Mouse (Mus musculus) right cerebral cortex, postnatal 10 days (tissue): ENCODE results near the gene Rab17.

ENCODE experiments used
- DNase-seq, 2 experiments: peaks; one replicate each; pipeline ENCODE4 v3.0.0; 2021; ENCODE audit warnings: low spot score in 2 of 2

The Rab17 gene

DNA sequence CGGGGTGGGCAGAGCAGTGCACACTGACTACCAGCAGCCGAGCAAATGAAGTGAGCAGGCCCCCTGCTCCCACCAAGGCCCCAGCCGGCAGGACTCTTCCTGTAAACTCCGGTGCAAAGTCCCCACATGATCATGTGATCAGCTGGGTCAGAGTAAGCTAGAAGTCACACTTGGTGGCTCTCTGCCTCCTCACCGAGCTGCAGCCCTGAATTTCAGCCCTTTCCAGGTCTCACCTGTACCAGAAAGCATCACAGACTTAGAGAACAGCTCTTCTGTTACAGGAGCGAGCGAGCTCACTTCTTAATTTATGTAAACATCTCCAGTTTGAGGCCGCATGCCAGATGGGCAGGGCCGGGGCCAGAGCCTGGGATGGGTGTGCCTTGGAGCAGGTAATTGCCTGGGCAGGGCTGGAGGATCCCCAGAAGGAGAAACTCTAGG is at the start of gene Rab17:
Gene Rab17 (minus strand): TSS at position 315 of the 438 bp plus-strand sequence.
- DNase-seq = peak in 1 of 2 experiments; percentile 16

DNA sequence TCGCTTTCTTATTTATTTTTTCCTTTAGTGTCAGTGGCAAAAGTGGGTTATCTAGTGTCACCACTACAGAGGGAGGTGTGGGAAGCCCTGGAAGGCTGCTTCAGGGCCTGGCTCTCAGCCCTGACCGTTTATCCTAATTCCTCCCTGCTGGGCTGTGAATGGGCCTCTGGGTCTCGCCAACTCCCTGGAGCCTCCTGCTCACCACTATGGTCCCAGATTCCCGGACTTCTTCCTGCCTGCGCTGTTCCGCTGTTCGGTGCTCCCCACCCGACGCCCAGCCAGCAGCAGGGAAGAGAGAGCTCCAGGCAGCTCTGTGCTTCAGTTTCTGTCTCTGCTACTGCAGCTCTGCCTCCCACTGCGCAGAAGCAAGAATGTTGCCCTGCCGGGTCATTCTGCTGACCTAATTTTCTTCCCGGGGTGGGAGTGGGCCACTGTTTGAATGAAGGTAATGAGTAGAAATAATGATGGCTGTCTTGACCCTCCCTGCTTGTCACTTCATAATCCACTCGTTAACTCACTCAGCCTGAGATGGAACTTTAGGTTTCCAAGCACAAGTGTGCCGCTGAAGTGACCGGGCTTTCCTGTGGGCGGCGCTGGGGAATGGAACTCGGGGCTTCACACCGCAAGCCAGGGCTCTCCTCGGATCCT is 47.8 kb upstream of the Rab17 start:
- DNase-seq = peak in 1 of 2 experiments; percentile 58

DNA sequence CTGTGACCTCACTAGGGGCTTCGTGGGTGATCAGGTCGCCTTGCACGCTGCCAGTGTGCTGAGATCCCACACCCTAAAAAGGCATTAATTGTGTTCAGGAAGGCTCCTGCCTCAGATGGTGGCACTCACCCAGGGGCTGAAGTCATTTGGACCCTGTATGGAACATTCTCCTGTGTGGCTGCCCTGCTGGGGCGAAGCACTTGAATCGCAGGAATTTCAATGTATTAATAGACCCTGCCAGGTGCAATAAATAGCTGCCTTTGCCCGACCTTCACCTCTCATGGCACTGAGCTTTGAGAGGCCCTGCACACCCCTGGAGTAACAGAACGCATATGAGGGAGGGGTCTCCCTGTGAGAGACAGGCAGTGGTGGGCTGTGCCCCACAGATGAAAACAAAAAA is 46.1 kb upstream of the Rab17 start:
- peak in 1 of 2 experiments; percentile 17 for DNase-seq

DNA sequence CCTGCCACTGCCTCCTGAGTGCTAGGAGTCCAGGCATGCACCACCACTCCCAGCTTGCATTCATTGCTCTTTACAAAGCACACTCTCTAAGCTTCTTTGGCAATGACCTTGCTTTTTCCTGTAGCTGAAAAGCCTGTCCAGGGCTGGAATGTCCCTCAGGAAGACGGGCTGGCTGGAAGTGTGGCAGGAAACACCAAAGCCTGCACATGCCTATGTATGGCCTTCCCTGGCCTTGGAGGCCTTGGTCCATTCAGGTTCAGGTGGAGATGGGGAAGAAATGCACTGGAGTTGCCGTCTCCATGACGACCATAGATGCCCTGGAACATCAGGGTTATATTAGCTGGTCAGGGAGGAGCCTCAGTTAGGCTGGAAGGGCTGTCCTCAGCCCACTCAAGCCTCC is 44.3 kb upstream of the Rab17 start:
- DNase-seq = no peak

DNA sequence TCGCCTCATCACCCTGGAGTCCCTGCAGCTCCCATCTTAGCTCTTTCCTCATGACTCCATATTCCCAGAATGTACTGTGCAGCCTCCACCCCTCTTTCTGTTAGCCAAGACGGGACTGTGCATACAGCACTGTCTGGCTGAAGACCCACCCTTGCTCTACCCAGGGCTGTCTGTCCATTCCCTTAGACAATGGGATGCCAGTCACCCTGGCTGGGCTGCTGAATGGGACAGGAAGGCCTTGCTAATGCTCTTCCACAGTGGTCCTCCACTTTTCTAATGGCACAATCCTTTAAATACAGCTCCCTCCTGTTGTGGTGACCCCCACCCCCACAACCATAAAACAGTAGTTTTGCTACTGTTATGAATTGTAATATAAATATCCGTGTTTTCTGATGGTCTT is 41.9 kb upstream of the Rab17 start:
- DNase-seq = peak in 1 of 2 experiments; percentile 8

DNA sequence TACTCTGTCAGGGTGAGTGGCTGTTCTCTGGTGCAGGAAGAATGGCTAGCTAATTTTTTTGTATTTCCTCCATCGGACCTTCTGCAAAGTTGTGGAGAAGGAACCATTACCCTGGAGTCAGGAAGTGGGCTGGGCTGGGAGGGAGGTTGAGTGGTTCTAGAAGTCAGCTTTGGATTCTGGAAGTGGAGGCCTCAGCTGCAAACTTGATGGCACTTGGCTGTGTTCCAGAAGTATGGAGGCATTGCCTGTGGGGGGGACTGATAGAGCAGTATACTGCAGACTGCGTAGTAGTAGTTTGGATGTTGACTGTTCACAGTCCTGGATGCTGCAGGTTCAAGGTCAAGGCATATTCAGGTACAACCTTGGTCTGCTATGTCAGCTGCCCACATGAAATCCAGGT is 41.3 kb upstream of the Rab17 start:
- DNase-seq = peak in 1 of 2 experiments; percentile 19

DNA sequence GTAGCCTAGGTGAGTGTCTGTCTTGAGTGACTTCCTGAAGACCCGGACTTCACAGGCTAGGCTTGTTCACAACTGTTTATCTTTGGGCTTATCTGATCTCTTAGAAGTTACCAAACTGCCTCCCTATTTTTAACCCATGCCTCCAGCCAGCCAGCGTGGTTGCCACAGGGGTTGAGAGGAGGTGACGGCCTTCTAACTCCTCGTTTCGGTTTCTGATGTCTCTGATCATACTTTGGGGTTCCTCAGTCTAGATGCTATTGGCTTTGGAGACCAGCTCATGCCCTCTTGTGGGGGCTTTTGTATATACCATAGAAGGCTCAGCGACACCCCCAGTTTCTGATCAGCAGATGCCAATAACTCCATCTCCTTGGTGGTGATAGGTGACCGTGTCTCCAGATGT is 40.8 kb upstream of the Rab17 start:
- peak in 1 of 2 experiments; percentile 18 for DNase-seq

DNA sequence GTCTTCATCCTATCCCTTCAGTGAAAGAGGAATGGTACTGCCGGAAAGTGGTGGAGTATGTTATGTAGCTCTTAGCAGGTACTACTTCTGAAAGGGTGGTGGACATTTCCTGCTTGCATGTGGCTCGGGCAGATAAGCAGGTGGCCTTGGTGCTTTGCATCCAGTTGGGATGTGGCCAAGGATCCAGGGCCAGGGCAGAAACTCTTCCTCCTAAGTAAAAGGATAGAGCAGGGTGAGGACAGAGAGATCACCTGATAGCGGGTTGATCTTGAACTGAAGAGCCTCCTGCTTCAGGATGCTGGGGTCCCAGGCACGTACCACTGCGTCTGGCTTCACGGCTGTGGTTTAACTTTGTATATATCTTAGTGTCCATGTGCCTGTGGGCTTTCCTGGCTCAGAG is 39.8 kb upstream of the Rab17 start:
- peak in 1 of 2 experiments; percentile 12 for DNase-seq

DNA sequence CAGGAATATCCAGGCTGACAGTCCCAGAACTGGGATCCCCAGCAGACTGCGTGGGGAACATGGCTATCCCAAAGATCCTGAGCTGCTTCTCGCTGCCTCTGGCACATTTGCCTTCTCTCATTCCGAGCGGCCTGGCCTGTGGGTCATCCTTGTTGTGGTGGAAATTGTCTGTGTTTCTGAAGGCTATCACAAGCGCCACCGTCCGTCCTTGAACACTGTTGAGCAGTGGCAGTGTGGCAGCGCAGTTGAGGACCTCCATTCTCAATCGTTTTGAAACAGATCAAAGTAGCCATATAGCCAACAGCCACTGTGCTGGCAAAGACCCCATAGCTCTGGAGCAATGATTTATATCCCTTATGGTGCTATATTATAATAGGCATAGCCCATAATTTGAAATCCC is 39.3 kb upstream of the Rab17 start:
- peak in 1 of 2 experiments; percentile 18 for DNase-seq

DNA sequence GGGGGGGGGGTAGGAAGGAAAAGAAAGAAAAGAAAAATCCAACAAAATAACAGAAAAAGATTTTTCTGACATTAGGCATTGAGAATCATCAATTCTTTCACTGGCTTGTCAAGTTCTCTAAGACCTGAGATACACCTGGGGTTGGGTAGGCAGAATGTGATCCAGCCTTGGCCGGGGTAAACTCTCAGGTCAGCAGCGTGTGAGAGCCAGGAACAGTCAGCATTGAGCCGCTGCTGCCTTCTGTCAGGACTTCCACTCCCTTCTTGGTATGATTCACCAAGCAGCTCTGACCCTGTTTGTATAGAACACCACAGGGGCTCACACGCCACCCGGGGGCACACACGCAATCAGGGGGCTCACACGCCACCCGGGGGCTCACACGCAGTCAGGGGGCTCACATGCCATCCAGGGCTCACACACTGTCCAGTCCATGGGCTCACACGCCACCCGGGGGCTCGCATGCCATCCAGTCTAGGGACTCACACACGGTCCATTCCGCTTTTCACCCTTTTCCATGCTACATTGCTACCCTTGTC is 38.8 kb upstream of the Rab17 start:
- DNase-seq = peak in 1 of 2 experiments; percentile 17

DNA sequence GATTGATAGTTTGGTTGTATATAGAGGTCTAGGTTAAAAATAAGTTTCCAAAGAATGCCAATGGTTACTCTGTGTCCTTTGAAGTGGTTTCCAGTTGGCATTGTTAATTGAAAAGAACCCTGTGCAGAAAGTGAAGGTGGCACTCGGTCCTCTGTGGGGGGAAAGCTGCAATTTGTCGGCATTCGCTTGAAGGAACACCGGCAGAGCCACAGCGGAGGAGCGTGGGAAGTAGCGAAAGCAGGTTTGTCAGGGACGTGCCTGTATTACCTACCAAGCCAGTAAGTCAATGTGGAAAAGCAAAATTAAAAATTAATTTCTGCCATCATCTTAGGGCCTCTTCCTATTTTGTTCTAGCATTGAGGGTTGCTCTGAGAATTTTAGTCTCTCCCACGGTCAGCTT is 37.2 kb upstream of the Rab17 start:
- peak in 1 of 2 experiments; percentile 27 for DNase-seq

DNA sequence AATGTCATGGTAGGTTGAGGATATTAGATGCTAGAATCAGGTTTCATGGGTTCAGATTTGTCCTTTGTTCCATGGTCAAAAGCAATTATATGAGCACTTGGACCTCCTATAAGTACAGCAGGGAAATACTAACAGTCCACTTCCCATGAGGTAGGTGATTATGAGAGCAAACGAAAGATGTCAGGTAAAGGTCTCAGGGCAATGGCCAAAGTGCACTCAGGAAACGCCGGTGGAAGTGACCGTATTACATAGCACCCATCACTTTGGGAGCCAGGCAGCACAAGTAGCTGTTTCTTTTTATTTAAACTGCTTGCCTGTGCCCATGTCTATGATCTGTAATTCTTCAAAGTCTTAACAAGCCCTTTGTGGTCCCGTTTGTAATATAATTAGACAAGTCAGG is 36.6 kb upstream of the Rab17 start:
- peak in 1 of 2 experiments; percentile 11 for DNase-seq

DNA sequence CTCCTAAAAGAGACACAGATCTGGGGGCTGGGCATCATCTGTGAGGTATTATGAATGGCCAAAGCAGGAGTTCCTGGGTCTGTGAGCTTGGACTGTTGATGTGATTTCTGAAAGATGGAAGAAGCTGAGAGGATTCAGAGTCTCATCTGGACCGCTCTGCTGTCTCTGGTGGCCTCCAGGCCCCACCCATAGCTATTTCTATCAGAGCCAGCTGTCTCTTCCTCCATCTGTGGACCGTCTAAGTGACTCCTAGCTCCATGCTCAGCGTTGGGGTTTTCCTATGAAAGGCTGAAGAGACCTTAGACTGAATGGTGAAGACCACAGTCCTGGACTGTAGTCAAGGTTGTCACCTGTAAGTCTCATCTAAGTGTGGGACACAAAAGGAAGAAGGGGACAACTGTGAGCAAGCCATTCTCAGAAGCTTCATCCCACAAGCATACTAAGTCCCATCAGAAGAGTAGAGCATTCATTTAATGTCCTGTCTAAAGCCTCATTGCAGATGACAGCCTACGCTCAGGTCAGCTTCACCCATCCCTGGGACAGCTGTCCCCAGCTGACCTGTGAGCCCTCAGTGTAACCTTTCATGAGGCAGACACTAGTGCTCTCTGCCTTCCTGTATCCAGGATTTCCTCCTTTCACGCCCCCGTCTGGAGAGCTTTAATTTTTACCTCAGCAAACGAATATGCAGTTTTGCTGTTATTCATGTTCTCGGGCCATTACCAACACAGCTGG is 34.2 kb upstream of the Rab17 start:
- peak in 1 of 2 experiments; percentile 12 for DNase-seq

DNA sequence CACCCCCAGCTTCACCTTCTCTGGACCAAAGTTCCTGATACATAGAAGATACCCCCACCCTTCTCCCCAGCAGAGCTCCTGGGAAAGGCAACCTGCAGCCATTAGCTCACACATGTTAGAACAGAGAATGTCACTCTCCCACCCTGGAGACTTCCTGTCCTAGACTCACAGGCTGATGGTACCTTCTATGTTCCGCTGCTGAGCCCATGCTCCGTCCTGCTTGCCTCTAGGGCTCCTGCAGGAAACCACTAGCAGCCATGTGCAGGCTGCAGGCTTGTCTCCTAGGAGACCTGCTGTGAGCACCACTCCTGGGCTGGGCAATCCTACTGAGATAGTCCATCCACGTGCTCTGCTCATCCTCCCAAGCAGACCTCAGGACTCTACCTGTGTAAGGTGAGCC is 33.2 kb upstream of the Rab17 start:
- DNase-seq = peak in 1 of 2 experiments; percentile 22

DNA sequence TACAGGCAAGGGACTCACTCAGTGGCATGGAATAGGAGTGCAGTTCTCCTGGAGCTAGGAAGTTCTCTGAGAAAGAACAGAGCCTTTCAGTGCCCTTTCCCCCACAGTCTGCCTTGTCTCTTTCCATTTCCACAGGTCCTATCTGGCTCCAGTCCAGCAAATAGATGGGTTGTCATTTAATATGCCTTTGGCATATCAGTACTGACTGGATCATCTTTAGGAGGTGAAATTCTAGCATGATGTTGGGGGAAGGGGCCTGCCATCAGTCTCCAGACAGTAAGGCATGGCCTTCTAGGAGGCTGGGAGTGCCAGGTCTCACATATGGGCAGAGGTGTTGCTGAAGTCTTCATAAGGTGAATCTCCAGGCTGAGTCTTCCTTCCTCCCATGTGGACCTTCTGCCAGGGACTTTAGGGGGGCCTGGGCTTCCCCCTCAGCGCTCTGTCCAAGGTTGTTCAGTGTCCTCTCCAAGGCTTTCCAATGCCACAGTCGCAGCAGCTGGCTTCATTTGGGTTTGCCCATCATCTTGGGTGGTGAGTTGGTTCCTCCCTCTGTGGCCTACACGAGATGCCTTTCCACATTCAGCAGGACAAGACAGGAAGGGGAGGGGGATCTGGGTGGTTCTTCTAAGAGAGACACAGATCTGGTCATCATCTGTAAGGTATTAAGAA is 32.5 kb upstream of the Rab17 start:
- DNase-seq = peak in 1 of 2 experiments; percentile 18

DNA sequence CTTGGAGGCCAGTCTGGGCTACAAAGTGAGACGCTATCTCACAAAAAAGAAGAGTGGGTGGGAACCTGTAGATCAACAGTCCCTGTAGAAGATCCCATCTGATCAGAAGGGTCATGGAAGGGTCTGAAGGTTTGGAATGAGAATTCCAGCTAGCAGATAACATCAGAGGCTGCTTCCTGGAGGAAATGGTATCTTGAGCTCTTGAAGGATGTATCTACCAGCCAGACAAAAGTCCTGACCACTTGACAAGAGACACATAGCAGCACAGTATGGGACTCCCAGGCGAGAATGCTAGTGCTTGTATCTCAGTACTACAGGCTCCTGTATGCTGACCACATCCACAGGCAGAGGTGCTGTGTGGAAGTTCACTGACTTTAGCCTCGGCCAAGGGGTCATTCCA is 31.6 kb upstream of the Rab17 start:
- DNase-seq = no peak

DNA sequence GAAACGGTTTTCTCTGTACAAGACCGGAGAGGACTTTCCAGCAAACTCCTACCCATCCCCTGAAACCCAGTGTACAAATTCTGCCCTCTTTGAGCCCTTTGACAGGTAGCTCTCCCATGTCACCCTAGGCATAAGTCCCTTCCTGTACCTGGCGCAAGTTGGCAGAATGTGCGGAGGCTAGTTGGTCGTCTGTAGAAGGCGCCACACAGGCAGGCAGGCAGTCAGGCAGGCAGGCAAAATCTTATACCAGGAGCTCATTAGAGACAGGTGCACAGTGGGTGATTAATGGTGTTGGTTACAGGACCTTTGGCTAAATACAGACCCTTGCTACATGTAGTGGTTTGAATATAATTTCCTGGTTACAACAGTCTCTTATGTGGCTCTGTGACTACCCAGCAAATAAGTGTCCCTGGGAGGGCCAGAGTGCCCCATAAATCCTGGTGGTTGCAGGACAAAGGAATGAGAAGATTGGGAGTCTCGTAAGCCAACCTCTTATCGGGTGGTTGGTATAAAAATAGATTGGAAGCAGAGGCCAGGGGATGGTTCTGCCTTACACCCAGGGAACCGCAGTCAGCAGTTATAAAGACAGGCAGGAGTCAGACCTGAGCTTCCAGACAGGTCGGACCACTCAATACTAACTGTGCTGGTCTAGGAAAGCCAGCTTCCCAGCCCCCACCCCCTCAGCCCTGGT is 30.6 kb upstream of the Rab17 start:
- DNase-seq = peak in 1 of 2 experiments; percentile 25

DNA sequence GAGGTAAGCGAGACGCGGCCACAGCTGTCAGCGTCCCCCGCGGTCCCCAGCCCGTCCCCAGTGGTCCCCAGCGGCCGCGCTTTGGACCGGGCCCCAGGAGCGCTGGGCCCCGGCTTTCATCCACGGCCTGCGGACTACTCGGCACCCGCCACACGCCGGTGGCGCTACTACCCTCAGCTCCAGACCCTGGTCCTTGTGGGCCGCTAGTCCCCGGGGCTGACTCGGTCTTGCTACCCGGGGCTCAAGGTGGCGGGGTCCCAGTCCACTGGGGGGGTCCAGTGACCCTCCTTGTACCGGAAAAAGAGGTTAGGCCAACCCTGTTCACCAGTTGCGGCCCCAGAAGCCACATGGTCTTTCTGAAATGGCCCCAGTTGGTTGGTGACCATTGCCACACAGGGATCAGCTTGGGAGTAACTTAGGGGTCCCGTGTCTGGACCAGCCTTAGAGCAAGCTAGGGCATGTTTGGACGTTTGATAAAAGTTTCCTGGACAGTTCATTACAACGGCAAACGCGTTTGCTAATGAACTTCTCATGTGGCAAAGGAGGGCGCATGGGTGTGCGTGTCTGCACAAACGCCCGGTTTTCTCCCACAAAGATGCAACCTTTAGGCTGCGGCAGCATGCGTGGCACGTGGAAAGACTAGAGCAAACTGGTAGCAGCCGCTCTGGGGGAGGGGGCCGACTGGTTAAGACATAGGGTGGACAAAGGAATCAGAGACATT is 29.6 kb upstream of the Rab17 start:
- DNase-seq = peak; percentile 60 to 68

DNA sequence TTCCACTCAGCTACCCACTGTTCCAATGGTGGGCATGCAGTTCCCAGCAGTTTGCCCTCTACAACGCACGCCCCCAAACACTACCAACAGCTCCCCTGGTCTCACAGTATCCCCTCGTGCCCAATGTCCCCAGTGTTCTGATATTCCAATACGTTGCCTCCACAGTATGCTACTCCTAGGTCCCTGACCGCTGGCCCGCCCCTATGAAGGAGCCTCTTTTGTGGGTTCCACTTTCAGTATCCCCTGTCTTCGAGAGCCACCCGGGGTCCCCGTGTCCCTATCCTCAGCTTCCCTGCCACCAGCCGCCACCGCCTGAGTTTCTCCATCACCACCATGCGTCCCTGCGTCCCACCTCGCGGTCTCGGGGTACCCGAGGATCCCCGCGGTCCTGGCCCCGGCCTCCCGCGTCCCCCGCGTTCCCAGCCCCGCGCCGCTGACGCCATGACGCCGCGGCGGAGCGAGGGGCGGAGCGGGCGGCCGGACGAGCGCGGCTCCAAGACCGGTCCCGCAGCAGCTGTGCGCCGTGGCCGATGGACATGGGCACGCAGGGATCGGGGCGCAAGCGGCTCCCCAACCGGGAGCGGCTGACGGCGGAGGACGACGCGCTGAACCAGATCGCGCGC is 28.9 kb upstream of the Rab17 start, which contains the start of gene Lrrfip1:
Gene Lrrfip1 (plus strand): TSS at position 470 of the 623 bp plus-strand sequence.
- DNase-seq = peak; percentile 66 to 76

DNA sequence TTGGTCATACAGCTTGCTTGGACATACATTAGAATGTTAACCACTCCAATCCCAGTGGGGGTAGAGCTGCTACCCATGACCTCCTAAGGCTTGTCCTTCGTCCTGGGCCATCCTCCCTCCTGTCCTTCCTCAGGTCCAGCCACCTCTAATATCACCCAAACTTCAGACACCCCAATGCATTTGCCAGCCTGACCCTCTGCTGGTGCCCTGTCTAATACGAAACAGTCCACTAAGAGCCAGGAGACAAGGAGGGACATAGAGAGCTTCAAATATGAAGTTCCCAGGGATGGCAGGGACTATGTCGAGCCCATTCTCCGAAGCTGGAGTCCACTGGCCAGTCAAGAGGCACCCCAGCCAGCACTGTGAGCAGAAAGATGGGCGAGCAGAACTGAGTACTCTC is 28.2 kb upstream of the Rab17 start:
- peak in 1 of 2 experiments; percentile 14 for DNase-seq
